Mouse (Mus musculus) kidney, adult 2 months (tissue): ENCODE measurements around the gene Fgf12.

Experiments used
- CTCF ChIP-seq: fragments of 200-500 bp; conservative IDR thresholded peaks from 2 replicates; pipeline ENCODE4 v1.5.1; 2011; ENCODE audit warnings: low read depth, mild to moderate bottlenecking, control low read depth, low read length, moderate library complexity, mixed read lengths; ENCODE audit not compliant: insufficient read depth, insufficient read length
- POLR2A ChIP-seq: fragments of 200-500 bp; IDR thresholded peaks from one replicate; pipeline ENCODE4 v1.6.1; 2011; ENCODE audit warnings: low read depth, low read length, control low read depth

- TF ChIP-seq CTCF (no peak), POLR2A (no peak)
Observed at GRCm38 (mm10) chr16:28289689-28290330, 463.1 kb downstream of the Fgf12 start.
